Mouse (Mus musculus): ENCODE results near the gene Dpm2. TPM values are rescaled to one million over a fixed set of nuclear protein-coding genes. Genes with fewer than 3 reads are reported as not detected.

The Dpm2 gene
- polyA plus RNA-seq, 1 experiment = 10.0 TPM

GRCm38 (mm10) chr2:32543031-32543449 lies 27.6 kb upstream of the Dpm2 start:
- H3K4me3 ChIP-seq (replicated peaks) = no peak overlapping the region
- H3K4me1 ChIP-seq = peaks cover 26% of the 10 kb centered on the region
- TF ChIP-seq GATA1 (IDR thresholded peaks at IDR 0.05; ENCODE audit: borderline replicate concordance, low read length) = no peak
- no peak for TF ChIP-seq FLI1 (IDR thresholded peaks at IDR 0.05; ENCODE audit: low read length)
- H3K27me3 ChIP-seq (replicated peaks) = peaks cover 73% of the 10 kb centered on the region
- 0 out of 2 replicates have a peak, but pooled peaks cover 2% of the 10 kb centered on the region for H3K9me3 ChIP-seq
- no peaks in the 10 kb centered on the region for H3K36me3 ChIP-seq (replicated peaks; ENCODE audit: low read length)

- peaks cover 22% of the 10 kb centered on the region for H3K4me1 ChIP-seq
- H3K27me3 ChIP-seq (replicated peaks) = peaks cover 69% of the 10 kb centered on the region
- H3K36me3 ChIP-seq (replicated peaks; ENCODE audit: low read length) = no peaks in the 10 kb centered on the region
- no peak overlapping the region for H3K4me3 ChIP-seq (replicated peaks)
- no peak for TF ChIP-seq GATA1 (IDR thresholded peaks at IDR 0.05; ENCODE audit: borderline replicate concordance, low read length)
- no peak for TF ChIP-seq FLI1 (IDR thresholded peaks at IDR 0.05; ENCODE audit: low read length)
- 0 out of 2 replicates have a peak, but pooled peaks cover 2% of the 10 kb centered on the region for H3K9me3 ChIP-seq
Observed at GRCm38 (mm10) chr2:32546951-32547350, 23.7 kb upstream of the Dpm2 start.

DNA sequence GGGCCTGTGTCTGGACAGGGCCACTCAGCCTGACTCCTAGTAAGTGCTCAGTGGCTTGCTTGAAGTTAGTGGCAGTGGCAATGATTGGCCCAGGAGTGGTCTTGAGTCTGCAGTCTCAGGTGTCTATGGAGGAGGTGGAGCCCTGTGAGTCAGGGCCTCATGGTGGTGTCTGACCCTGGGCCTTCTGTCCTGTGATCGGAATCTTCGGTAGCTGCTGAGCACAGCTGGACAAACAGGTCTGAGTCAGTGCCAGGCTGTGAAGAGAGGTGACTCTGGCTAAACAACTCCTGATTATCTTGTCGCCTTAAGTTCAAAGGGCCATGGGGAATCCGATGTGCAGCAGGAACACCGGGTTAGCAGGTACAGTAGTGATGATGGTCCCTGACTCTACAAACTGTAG lies 23.3 kb upstream of the Dpm2 start:
- Histone ChIP-seq H3K4me1 (peaks cover 18% of the 10 kb centered on the region), H3K27me3 (replicated peaks) (peaks cover 67% of the 10 kb centered on the region), H3K36me3 (replicated peaks; ENCODE audit: low read length) (no peaks in the 10 kb centered on the region), H3K9me3 (0 out of 2 replicates have a peak, but pooled peaks cover 2% of the 10 kb centered on the region), H3K4me3 (replicated peaks) (no peak overlapping the region)
- TF ChIP-seq FLI1 (IDR thresholded peaks at IDR 0.05; ENCODE audit: low read length) = no peak
- no peak for TF ChIP-seq GATA1 (IDR thresholded peaks at IDR 0.05; ENCODE audit: borderline replicate concordance, low read length)

DNA sequence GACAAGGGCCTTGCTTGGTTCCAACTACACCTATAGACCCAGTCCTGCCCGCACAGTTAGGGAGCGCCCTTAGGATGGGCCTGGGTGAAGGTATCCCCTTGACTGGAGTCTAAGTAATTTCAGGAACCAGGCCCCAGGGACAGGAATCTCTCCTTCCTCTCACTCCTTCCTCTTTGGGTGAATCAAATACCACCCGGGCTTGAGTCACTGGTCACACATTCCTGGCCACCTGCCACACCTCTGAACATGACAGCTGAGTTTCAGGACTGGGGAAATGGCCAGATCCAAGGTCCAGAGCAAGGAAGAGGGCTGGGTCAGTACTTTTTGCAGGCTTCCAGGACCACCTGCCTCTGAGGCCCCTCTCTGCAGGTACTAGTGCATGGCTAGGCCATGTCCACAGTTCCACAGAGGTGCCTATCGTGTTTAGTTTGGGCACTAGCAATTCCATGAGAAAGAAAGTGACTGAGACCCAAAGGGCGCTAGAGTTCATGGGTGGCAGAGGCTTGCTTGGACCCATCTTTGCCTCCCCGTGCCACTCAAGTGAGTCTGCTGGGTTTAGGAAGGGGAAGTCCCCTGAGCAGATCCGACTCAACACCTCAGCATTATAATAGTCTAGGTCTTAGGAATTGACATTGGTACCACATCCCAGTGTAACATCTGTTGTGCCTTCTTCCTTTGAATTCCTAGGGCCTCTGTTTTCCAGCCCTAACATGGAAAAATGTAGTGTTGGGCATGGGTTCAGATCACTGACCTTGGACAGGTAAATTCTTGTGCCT lies 22.5 kb upstream of the Dpm2 start:
- H3K4me3 ChIP-seq (replicated peaks) = no peak overlapping the region
- H3K27me3 ChIP-seq (replicated peaks) = peaks cover 61% of the 10 kb centered on the region
- TF ChIP-seq GATA1 (IDR thresholded peaks at IDR 0.05; ENCODE audit: borderline replicate concordance, low read length) (no peak), FLI1 (IDR thresholded peaks at IDR 0.05; ENCODE audit: low read length) (no peak)
- H3K4me1 ChIP-seq = peaks cover 16% of the 10 kb centered on the region
- H3K36me3 ChIP-seq (replicated peaks; ENCODE audit: low read length) = no peaks in the 10 kb centered on the region
- H3K9me3 ChIP-seq = 0 out of 2 replicates have a peak, but pooled peaks cover 2% of the 10 kb centered on the region

DNA sequence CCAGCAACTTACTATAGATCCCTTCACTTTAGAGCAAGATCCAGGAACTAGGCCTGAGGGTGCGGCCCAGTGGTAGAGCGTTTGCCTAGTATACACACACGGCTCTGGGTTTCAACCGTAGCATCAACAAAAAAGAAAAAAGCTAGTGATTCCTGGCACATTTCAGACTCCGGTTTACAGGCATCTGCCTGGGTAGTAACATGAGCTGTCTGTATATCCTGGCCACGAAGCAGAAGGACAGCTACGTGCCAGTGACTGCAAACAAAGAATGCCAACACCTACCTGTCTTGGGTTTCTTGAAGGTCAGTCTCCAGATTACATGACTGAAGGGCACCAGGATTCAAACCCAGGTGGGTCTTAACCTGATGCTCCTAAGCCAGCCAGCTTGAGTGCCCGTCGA lies 21.5 kb upstream of the Dpm2 start:
- no peak for TF ChIP-seq FLI1 (IDR thresholded peaks at IDR 0.05; ENCODE audit: low read length)
- peaks cover 57% of the 10 kb centered on the region for H3K27me3 ChIP-seq (replicated peaks)
- H3K4me3 ChIP-seq (replicated peaks) = no peak overlapping the region
- no peaks in the 10 kb centered on the region for H3K36me3 ChIP-seq (replicated peaks; ENCODE audit: low read length)
- peaks cover 25% of the 10 kb centered on the region for H3K4me1 ChIP-seq
- H3K9me3 ChIP-seq = 0 out of 2 replicates have a peak, but pooled peaks cover 1% of the 10 kb centered on the region

DNA sequence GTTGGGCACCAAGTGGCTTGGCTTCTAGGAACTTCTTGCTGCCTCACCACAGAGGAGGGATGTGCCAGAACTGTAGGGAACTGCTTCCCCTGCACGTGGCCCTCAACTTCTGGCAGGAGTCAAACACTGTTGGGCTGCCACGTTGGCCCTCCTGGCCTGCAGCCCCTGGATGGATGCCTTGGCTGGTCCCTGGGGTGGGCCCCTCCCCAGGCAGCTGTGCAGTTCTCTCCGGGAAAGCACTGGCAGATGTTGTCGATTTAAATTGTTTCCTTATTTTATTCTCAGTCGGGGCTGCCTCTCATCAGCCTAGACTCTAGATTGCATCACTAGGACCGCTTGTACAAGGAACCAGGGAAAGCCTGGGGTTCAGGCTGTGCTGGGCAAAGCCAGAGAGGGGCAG lies 20.9 kb upstream of the Dpm2 start:
- peaks cover 30% of the 10 kb centered on the region for H3K4me1 ChIP-seq
- TF ChIP-seq GATA1 (IDR thresholded peaks at IDR 0.05; ENCODE audit: borderline replicate concordance, low read length) (no peak), FLI1 (IDR thresholded peaks at IDR 0.05; ENCODE audit: low read length) (no peak)
- H3K36me3 ChIP-seq (replicated peaks; ENCODE audit: low read length) = no peaks in the 10 kb centered on the region
- no peaks in the 10 kb centered on the region for H3K9me3 ChIP-seq
- peaks cover 53% of the 10 kb centered on the region for H3K27me3 ChIP-seq (replicated peaks)
- no peak overlapping the region for H3K4me3 ChIP-seq (replicated peaks)

DNA sequence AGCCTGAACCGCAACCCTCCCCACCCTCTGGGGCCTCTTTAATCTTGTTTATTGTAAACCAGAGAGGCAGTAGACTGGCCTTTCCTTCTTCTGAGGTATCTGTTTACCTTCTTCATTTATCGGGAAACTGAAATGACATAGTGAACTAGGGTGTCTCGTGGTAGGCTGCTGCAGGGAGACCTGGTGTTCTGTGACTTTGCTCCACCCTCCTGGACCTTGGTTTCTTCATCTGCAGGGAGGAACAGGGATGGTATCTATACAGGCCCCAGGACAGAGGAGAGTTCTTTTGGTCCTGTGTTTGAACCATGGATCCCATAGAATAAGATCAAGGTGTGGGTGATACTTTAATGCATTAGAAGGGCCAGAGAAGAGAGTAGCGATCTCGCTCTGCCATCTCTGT lies 19.4 kb upstream of the Dpm2 start:
- no peaks in the 10 kb centered on the region for H3K9me3 ChIP-seq
- TF ChIP-seq GATA1 (IDR thresholded peaks at IDR 0.05; ENCODE audit: borderline replicate concordance, low read length) (no peak), FLI1 (IDR thresholded peaks at IDR 0.05; ENCODE audit: low read length) (no peak)
- H3K36me3 ChIP-seq (replicated peaks; ENCODE audit: low read length) = no peaks in the 10 kb centered on the region
- no peak overlapping the region for H3K4me3 ChIP-seq (replicated peaks)
- peaks cover 45% of the 10 kb centered on the region for H3K27me3 ChIP-seq (replicated peaks)
- H3K4me1 ChIP-seq = peaks cover 42% of the 10 kb centered on the region

DNA sequence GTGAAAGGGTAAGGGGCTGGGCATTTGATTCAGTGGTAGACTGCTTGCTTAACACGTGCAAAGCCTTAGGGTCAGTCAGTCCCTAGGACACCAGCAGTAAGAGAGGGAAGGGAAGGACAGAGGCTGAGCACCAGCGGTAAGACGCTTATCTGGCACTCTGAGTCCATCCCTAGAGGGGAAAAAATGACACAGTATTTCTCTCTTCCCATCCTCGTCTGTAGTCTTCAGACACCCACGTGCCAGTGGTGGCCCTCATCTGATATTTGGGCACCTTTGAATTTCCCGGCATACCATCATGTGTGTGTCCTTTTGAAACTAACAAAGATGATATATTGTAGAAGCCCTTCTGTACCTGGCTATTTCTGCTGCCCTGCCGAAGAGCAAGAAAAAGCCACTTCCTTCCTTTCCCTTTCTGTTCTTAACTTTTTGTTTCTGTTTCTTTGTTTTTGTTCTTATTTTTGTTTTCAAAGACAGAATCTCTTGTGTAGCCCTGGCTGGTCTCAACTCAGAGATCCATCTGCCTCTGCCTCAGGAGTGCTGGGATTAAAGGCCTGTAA lies 17.0 kb upstream of the Dpm2 start:
- Histone ChIP-seq H3K36me3 (replicated peaks; ENCODE audit: low read length) (no peaks in the 10 kb centered on the region), H3K27me3 (replicated peaks) (peaks cover 42% of the 10 kb centered on the region), H3K4me1 (peaks cover 45% of the 10 kb centered on the region), H3K9me3 (no peaks in the 10 kb centered on the region), H3K4me3 (replicated peaks) (peak overlapping the region; percentile 77)
- TF ChIP-seq GATA1 (IDR thresholded peaks at IDR 0.05; ENCODE audit: borderline replicate concordance, low read length) (no peak), FLI1 (IDR thresholded peaks at IDR 0.05; ENCODE audit: low read length) (no peak)

GRCm38 (mm10) chr2:32555484-32555883 lies 15.2 kb upstream of the Dpm2 start:
- Histone ChIP-seq H3K4me3 (replicated peaks) (no peak overlapping the region), H3K27me3 (replicated peaks) (peaks cover 40% of the 10 kb centered on the region), H3K4me1 (peaks cover 36% of the 10 kb centered on the region), H3K36me3 (replicated peaks; ENCODE audit: low read length) (no peaks in the 10 kb centered on the region), H3K9me3 (no peaks in the 10 kb centered on the region)
- TF ChIP-seq GATA1 (IDR thresholded peaks at IDR 0.05; ENCODE audit: borderline replicate concordance, low read length) (no peak), FLI1 (IDR thresholded peaks at IDR 0.05; ENCODE audit: low read length) (no peak)

DNA sequence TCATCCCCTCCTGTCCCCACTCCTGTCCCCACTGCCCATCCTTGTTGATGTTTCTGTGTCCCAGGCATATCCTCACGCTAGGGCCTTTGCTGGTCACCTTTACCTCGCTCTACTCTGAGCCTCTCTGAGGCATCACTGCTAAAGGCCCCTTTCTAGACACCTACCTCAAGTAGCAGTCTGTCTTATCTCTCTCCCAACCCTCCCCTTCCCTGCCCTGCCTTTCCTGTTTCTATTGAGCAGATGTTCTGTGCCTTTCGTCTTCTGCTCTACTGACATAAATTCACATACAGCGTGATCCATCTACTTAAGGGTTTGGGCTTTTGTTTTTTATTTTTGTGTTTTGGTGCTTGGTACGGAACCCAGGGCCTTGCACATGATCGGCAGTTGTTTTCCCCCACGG lies 14.6 kb upstream of the Dpm2 start:
- Histone ChIP-seq H3K27me3 (replicated peaks) (peaks cover 39% of the 10 kb centered on the region), H3K4me3 (replicated peaks) (no peak overlapping the region), H3K36me3 (replicated peaks; ENCODE audit: low read length) (no peaks in the 10 kb centered on the region), H3K4me1 (peaks cover 36% of the 10 kb centered on the region), H3K9me3 (no peaks in the 10 kb centered on the region)
- no peak for TF ChIP-seq GATA1 (IDR thresholded peaks at IDR 0.05; ENCODE audit: borderline replicate concordance, low read length)
- TF ChIP-seq FLI1 (IDR thresholded peaks at IDR 0.05; ENCODE audit: low read length) = no peak
